Mouse (Mus musculus): ENCODE measurements around the gene Dnajc17.
A peak's percentile ranks its signal among the peaks of the same experiment; 100 is the strongest.

Dnajc17 gene

DNA sequence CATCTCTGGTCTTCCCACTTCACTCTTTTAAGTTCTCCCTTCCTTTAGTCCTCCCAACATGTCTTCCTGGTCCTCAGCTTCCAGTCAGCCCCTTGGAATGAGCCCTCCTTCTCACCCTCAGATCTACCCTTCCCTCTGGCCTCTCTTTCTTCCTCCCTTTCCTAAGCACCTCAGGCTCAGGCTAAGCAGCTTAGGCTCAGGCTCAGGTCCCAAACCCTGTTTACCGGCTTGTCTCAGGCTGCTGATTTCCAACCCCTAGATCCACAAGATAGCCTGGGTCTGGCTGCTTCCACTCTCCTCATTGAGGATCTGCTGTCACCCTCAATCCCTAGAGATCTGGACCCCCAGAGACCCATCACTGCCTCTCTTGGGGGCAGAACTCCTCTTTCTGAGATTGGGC lies 10.5 kb downstream of the Dnajc17 start:
- no peak for DNase-seq (ENCODE audit: low spot score in 2 of 2)

DNA sequence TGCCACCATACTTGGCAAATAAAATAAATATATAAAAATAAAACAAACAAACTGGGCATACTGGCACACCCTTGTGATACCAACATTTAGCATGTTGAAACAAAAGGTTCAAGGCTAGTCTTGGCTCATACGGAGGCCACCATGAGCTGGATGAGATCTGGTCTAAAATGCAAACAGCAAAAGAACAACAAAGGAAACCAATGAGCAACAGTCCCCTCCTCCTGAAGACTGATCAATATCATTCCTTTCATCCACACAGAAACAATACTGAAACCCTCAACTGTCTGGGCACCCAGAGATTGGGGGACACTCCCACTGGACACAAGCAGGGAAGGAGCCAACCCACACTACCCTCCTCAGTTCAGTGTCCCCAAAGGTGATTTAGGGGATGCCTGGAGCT lies 11.1 kb downstream of the Dnajc17 start:
- DNase-seq (ENCODE audit: low spot score in 2 of 2) = no peak

DNA sequence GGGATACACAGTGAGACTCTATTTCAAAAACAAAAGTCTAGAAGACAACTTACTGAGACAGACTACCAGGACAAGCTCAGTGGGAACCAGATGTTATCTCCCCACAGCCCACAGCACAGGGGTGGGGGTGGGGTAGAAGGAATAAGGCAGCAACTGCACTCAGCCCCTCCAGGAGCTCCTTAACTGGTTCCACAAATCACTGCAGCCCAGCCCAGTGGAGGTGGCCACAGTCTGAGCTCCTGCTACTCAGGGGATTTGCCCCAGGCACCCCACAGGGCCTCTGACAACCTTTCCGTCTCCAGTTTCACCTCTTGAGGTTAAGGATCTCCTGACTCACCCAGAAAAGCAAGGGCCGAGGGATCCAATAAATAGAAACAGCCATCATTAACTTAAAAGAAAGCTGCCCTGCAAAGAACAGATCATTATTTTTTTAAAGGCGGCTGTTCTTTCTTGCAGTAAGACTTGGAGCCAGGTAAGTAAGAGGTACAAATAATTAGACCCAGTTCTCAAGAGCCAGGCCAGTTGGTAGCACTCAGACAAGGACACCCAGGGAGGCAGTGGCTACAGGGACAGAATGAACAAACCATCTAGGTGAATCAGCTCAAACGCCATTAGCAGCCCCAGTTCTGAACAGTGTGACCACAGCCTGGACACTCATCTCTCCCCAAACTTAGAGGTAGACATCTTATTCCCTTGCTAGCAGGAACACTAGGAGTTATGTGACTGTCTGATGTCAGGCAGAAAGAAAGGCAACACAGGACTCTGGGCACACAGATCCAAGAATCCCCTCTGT lies 12.1 kb downstream of the Dnajc17 start:
- DNase-seq (ENCODE audit: low spot score in 2 of 2) = no peak

DNA sequence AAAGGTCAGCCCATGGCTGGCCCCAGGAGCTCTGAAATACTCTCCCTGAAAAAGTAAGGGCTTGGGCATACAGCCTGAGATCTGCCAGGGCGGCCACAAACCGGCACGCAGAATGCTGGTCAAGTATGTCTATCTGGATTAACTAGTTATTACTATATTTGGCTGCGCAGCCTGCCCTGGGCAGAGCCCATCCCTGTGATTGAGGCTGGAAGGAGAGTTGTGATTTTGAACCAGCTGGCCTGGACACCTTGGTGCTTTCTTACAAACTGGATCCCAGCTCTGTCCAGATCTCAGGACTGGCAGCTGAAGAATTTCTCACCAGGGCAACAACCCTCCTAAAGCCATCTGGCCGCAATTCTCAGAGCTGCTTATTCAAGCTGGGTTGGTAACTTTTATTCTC lies 14.5 kb downstream of the Dnajc17 start:
- DNase-seq (ENCODE audit: low spot score in 2 of 2) = no peak

DNA sequence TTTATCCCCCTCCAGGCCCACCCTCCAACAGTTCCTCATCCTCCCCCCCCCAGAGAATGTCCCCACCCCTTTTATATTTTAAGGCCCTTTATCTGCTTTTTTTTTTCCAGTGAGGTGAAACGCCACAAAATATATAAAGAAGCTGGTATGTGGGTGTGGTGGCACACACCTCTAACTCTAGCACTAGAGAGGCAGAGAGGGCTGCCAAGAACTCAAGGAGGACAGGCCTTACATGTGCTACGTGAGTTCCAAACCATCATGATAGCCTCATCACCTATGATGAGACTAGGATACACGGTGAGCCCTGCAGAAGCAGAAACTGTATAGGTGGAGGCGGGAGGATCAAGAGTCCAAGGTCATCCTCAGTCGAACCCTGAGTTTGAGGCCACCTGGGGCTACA lies 17.6 kb downstream of the Dnajc17 start:
- no peak for DNase-seq (ENCODE audit: low spot score in 2 of 2)

DNA sequence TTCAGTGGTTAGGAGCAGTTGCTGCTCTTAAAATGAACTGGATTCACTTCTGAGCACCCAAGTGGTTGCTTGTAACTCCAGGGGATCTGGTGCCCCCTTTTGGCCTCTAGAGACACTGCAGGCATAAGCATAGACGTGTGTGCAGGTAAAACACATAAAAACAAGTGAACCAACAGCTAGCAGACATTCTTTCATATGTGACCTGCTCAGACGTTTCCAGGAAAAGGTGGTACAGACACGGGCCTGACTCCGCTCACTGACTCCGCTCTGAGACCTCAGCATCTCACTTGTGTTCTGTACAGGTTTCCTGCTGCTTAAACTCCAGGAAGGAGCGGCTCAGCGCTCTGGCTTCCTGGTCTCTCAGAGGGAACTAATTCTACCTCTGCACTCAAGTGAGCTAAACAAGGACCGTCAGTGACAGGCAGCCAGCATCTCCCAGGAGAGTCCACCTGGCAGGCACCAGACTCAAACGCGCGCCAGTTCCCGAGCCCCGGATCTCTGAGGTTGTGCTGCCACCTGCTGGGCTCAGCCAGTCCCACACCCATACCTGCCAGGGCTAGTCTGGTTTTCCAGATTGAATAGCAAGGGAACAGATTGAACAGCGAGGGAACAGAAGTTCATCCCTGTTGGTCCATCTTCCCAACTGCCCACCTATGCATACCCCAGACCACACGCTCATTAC lies 19.4 kb downstream of the Dnajc17 start:
- peak; percentile 77 to 85 for DNase-seq (ENCODE audit: low spot score in 2 of 2)

DNA sequence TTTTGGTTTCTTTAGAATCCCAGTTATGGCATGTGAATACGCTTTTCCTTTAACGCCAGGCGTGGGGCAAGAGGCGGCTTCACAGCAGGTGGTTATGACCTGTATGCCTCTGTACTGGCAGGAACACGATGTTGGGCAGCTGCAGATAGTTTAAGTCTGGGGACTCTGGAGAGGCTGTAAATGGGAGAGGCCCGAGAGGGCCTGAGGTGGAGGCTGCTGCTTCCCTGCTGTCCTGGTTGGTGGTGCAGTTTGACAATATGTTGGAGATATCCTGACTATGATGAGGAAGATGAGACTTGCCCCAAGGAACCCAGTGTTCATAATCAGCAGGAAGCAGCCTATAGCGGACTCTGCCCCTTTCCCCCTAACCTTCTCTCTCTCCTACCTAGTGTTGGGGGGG lies 25.7 kb downstream of the Dnajc17 start:
- no peak for DNase-seq (ENCODE audit: low spot score in 2 of 2)

DNA sequence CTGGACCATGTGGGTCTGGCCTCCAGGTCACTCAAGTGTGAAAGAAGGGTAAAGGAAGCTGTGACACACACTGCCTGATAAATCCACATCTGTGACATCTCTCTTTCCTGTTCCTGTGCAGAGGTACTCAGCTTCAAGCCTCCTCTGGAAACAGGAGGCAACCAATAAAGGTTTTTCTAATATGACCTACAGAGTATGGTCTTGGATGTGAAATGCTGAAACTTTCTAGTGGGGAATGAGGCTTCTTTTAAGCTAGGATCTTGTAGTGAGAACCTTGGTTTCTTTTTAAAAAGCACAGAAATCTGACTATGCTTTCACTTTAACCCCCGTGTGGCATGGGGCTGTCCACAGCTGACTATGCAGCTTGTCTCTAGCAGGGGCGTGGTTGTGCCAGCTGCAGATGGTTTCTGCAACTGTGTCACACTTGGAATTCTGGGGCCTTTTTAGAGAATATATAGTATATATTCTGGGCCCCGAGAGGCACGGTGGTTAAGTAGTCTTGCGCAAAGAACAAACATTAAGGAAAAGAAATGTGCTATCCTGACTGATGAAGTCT lies 31.1 kb downstream of the Dnajc17 start:
- no peak for DNase-seq (ENCODE audit: low spot score in 2 of 2)

DNA sequence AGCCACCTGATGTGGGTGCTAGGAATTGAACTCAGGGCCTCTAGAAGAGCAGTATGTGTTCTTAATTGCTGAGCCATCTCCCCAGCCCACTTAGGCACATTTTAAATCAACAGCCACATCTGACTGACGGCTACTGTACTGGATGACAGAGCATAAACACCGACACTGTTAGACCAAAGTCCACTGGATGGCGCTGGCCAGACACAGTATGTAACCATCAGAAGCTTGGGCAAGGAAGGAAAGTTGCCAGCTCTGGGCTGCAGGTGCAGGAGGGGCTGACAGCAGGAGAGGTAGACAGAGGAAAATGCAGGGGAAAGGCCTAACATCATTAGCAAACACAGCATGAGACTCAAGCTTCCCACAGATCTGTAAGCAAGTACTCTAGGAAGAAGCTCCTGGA lies 31.8 kb downstream of the Dnajc17 start:
- no peak for DNase-seq (ENCODE audit: low spot score in 2 of 2)

DNA sequence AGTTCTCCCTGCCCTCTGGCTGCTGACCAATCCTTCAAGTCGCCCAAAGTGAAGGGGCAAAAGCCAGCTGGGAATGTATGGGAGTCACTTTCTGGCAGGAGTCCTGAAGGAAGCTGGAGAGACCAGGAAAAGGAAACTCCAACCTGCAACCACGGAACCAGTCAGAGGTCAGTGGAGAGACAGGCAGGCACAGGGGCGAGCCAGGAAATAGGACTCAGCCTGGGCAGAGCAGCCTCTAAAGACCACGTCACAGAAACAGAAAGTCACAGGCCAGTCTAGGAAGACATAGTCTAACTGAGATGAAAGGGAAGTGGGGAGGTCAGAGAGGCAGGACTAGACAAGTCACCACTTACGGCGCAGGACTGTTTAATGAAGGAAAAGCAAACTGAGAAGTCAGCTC lies 33.0 kb downstream of the Dnajc17 start:
- DNase-seq (ENCODE audit: low spot score in 2 of 2) = no peak

DNA sequence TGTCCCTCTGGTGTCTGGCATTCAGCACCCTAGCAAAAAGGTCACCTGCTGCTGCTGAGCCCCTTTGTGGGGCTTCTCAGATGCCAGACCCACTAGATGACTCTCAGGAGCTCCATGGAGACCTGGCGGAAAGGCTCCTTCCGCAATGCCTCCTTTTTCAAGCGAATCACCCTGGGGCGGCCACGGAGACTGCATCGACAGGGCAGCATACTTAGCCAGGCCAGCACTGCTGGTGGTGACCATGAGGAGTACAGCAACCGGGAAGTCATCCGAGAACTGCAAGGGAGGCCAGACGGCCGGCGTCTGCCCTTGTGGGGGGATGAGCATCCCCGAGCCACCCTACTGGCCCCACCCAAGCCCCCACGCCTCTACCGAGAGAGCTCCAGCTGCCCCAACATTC lies 33.7 kb downstream of the Dnajc17 start:
- DNase-seq (ENCODE audit: low spot score in 2 of 2) = no peak

DNA sequence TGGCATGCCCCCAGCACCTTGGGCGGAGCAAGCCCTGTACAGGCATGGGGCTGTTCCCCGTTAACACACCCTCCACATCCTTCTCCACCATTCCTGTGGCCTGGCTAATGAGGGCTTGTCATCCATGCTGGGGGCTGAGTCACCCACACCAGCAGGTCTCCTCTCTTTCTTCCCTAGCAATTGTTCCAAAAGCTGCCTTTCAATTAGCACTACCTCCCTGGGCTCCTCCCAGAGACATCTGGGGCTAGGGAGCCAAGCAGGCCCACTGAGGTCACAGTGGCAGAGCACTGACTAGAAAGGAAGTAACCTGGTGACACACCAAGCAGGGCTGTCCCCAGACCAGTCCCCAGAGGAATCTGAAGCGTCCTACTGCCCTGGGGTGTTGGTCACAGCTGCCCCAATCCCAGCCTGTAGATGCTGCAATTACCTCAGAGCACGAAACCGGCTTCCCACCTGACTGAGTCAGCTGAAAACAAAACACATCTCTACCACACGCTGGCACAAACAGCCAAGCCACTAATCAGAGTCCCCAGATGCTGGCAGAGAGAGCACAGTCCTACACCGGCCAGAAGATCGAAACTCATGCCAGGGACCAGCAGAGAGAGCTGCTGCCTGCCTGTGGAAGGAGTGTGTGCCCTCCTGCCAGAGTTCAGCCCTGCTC lies 34.5 kb downstream of the Dnajc17 start, which contains the start of gene Gm14137:
Gm14137 (plus strand) TSS at position 519 of the 661 bp plus-strand sequence.
- no peak for DNase-seq (ENCODE audit: low spot score in 2 of 2)

DNA sequence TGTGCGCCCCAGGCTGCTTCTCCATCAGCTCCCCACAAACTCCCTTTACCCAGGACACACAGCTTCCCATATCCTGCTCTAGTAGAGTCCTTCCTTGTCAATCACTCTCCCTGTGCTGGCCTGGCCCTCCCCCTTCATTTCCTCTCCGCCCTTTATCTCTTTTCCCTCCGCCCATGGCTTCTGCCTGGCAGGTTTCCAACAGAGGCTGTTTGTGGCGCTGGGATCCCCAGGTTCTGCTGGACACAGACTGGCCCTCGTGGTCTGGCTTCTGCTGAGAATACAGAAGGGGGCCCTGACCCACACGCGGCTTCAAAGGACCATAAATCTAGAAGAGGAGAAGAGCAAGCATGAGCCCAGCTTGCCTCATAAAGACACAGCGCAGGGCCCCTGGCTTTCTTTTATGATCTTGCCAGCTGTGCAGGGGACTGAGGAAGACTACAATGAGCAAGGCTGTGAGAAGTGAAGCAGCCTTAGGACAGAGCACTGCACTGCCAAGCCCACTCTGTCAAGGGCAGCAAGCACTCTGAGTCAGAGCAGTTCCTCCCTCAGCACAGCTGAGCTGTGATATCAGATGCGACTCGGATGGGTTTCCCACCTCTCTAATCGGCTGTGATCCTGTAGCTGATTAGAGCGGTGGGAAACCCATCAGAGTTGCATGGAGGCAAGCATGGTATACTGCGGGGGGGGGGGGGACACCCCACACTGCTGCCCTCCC lies 35.6 kb downstream of the Dnajc17 start:
- DNase-seq (ENCODE audit: low spot score in 2 of 2) = peak; percentile 53 to 56

DNA sequence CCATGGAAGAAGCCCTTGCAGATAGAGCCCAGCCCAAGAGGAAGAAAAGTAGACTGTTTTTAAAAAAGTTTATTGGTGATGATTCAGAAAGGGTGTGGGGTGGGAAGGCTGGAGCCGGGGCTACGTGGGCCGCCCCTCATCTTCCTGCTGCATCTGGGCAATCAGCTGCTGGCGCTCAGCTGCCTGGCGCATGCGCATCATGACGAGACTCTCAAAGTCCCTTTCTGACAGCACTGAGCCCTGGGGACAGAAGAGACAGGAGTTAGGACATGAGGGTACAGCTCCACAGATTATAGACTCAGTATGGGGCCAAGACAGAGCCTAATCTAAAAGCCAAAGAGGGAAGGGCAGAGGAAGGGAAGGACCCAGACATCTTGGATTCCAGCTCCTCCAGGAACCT lies 36.1 kb downstream of the Dnajc17 start:
- DNase-seq (ENCODE audit: low spot score in 2 of 2) = no peak

DNA sequence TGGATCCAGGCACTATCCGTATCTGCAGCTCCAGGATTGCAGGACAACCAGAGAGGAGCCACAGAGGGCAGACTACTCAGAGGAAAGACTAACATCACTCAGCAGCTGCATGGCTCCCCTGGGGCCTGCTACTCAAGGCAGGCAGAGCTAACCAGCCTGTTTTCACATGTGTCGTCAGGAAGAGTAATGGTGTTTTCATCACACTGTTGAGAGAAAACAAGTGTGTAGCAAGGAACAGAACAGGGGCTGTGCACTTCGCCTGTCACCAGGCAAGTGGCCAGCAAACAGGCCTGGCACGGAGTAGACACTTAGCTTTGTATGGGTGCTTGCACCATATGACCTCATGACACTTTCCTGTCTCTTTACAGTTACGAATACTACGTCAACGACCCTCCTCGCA lies 37.0 kb downstream of the Dnajc17 start:
- DNase-seq (ENCODE audit: low spot score in 2 of 2) = no peak

DNA sequence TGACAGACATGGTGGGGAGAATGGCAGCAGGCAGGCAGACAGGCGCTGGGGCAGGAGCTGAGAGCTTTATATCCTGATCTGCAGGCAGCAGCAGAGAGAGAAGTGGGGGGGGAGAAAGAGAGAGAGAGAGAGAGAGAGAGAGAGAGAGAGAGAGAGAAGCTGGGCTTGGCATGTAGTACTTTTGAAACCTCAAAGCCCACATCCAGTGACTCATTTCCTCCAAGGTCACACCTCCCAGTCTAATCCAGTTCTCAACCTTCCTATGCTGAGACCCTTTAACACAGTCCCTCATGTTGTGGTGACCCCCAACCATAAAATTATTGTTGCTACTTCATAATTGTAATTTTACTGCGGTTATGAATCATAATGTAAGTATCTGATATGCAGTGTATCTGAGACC lies 38.3 kb downstream of the Dnajc17 start:
- no peak for DNase-seq (ENCODE audit: low spot score in 2 of 2)

DNA sequence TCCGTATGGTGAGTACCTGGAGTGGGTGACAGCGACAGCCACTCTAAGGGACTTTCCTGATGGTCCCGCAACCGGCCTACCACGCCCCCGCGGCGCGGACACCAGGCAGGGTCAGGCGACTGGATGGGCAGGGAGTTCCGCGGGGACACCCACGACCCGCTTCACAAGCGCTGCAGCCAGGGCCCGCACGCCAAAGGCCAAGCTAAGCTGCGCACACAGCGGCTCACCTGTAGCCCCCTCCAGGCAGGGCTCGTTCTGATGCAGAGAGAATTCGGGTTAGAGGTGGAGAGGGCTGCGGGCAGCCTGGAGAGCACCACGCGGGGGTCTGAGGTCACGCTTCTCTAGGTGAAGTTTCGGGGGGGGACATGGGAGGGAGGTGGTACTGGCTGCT lies 40.7 kb downstream of the Dnajc17 start:
- no peak for DNase-seq (ENCODE audit: low spot score in 2 of 2)

DNA sequence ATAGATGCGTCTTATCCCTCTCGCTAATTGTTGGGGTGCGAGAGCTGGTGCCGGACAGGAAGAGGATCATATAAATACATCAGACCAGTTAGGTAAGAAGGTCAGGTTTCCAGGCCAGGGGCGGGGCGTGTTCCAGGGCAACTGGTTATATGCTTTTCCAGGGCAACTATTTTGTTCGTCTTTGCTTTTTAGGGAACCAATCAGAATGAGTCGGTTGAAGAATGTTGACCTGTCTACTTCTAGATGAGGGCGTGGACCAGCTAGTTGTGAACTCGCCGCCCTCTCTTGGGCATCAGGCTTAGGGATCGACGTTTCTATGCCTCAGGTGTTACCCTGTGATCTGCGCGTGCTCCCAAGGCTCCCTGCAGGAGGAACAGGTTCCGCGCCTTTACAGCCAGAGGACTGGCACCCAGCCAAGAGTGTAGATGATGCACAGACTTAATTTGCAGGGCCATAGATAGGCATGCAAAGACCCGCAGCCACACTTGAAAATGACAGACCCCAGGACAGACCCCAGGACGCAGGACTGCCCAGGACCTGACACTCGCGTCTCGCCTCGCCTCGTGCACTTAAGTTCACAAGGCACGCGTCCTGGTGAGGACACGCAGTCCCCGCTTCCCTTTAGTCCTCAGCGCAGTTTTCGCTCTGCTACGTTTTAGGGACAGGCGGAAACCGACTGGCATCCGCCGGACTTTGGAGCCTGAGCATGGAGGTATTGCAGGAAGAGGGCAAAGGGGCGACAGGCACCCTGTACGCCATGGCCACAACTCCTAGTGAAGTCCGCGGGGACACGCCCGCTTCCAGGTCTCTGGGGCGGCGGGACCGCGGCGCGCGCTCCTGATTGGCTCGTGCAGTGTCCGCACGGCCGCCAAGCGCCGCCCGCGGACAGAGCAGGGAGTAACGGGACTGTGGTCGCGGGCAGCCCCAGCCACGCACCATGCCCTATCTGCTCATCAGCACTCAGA lies 41.4 kb downstream of the Dnajc17 start, which contains the start of gene Gchfr:
Gchfr (plus strand) TSS at position 873 of the 965 bp plus-strand sequence.
- DNase-seq (ENCODE audit: low spot score in 2 of 2) = peak in 1 of 2 experiments; percentile 42

DNA sequence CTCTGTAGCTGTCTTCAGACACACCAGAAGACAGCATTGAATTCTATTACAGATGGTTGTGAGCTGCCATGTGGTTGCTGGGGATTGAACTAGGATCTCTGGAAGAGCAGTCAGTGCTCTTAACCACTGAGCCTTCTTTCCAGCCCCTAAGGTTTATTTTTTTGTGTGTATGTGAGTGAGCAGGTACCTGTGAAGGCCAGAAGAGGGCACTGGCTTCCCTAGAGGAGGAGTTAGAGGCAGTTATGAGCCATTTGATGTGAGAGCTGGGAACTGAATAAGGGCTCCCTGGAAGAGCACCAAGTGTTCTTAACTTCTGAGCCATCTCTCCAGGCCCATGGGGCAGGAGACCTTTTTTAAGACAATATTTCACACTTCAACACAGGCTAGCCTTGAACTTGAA lies 43.2 kb downstream of the Dnajc17 start:
- no peak for DNase-seq (ENCODE audit: low spot score in 2 of 2)

DNA sequence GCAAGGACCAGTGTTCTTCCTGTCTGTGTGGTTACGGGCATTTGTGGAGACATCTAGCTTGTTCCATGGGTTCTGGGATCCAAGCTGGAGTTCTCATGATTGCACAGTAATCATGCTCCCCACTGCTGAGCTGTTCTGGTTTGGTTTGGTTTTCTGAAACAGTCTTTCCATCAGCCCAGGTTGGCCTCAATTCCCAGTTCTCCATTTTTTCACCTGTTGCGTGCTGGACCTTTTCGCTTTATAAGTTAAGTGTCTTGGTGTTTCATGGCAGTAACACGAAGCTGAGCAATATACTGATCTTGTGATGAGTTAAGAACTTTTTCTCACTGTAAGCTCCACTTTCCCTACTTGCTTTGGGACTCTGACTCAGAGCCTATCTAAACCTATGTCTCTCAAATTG lies 44.6 kb downstream of the Dnajc17 start:
- DNase-seq (ENCODE audit: low spot score in 2 of 2) = no peak

DNA sequence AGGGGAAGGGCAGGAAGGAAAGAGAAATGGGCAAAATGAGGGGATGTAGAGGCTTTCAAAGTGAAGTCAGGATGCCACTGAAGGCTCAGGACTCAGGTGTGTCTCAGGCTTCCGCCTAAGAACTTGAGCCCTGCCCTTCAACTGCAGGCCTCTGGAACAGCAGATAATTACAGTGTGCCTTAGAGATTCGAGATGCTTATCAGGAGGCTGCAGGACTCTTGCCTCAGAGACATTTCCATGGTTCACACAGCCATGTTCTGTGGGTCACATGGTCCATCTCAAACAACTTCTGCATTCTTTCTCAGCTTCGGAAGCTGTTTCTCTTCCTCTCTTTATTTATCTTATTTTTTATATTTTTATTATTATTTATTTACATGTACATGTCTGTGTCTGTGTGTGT lies 45.5 kb downstream of the Dnajc17 start:
- DNase-seq (ENCODE audit: low spot score in 2 of 2) = no peak
